Mouse (Mus musculus) embryonic facial prominence, embryonic 12.5 days (tissue): ENCODE measurements around the gene Rap2c. TPM values are rescaled to one million over a fixed set of nuclear protein-coding genes. Genes with fewer than 3 reads are reported as not detected.

Source experiments
- ATAC-seq: fragments of 200-750 bp; cut with Nextera tagmentation; 2 replicates; pipeline ENCODE4 v1.8.0; 2017; ENCODE audit not compliant: insufficient number of reproducible peaks, insufficient read depth, low FRiP score, low TSS enrichment
- H3K27ac ChIP-seq: fragments of 300-500 bp; sonication (generic); 2 replicates; pipeline ENCODE4 v1.5.1; 2016; ENCODE audit warnings: mild to moderate bottlenecking
- H3K27me3 ChIP-seq: fragments of 300-500 bp; sonication (generic); 2 replicates; pipeline ENCODE4 v1.6.1; 2016; ENCODE audit warnings: mild to moderate bottlenecking, moderate library complexity
- H3K36me3 ChIP-seq: fragments of 300-500 bp; sonication (generic); 2 replicates; pipeline ENCODE4 v1.6.1; 2016; ENCODE audit warnings: mild to moderate bottlenecking
- H3K4me1 ChIP-seq: fragments of 300-500 bp; sonication (generic); 2 replicates; pipeline ENCODE4 v1.6.1; 2016
- H3K4me2 ChIP-seq: fragments of 300-500 bp; sonication (generic); replicated peaks from 2 replicates; pipeline ENCODE4 v1.6.1; 2016; ENCODE audit warnings: mild to moderate bottlenecking, moderate library complexity
- H3K4me3 ChIP-seq: fragments of 300-500 bp; sonication (generic); 2 replicates; pipeline ENCODE4 v1.5.1; 2016; ENCODE audit warnings: mild to moderate bottlenecking
- H3K9ac ChIP-seq: fragments of 300-500 bp; sonication (generic); 2 replicates; pipeline ENCODE4 v1.6.1; 2016; ENCODE audit warnings: mild to moderate bottlenecking, moderate library complexity
- H3K9me3 ChIP-seq: fragments of 300-500 bp; sonication (generic); 2 replicates; pipeline ENCODE4 v1.6.1; 2016; ENCODE audit warnings: mild to moderate bottlenecking, moderate library complexity
- WGBS: fragments of 180-500 bp; shearing (Covaris S2); methylation state at CpG from one replicate; pipeline ENCODE4 v1.1.7; 2016; 5-methylcytosine and 5-hydroxymethylcytosine counted together
- polyA plus RNA-seq: library from polyadenylated mRNA; unstranded; fragments of >200 nt; fragmentation: Nextera tagmentation; extraction: Ambion mirVana; gene quantifications from 2 replicates; pipeline ENCODE4 v1.2.1, GENCODE M21; 2016

Rap2c gene
- polyA plus RNA-seq, 1 experiment from 2014 or later = 38.2 TPM

DNA sequence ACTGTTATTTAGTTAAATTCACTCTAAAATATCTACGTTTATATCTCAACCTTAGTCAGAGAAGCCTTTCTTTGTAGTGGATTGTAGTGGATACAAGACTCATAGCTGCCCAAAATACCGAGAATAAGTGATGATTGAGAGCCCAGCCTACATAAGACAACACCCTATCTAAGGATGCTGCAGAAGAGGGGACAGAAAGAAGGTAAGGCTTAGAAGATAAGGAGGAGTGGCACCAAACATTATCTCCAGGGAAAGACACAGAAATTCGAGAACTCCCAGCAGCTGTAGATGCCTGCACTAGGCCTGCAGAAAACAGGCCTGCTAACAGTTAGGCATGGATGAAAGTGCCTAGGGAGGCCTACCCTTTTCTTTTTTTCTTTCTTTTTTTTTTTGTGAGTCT lies 52.7 kb downstream of the Rap2c start:
- Histone ChIP-seq H3K36me3 (no peaks in the 10 kb centered on the region), H3K27me3 (no peaks in the 10 kb centered on the region), H3K4me3 (no peak overlapping the region), H3K9me3 (no peaks in the 10 kb centered on the region), H3K9ac (no peak overlapping the region), H3K4me1 (no peaks in the 10 kb centered on the region), H3K4me2 (no peak overlapping the region), H3K27ac (no peak overlapping the region)
- ATAC-seq = no peak
- 68% methylated on average over 3 of the region's 3 CpGs for WGBS

DNA sequence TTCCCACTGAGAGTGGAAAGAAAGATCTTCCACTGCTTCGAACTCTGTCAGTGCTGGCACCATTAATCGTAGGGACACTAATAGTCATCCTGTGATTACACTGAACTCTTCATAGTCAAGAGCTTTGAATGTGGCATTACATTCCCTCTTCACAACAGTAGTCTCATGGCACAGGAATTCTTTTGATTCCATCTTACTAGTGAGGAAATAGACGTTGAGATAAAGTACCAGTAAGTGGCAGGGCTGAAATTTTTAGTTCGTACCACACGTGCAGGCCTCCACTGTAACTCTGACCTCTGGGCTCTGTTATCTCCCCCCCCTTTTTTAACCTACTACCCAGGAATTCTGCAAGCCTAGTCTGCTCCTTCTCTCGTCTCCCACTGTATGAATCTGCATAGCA lies 54.9 kb downstream of the Rap2c start:
- no peak overlapping the region for H3K27ac ChIP-seq
- no peak overlapping the region for H3K4me2 ChIP-seq
- H3K36me3 ChIP-seq = no peaks in the 10 kb centered on the region
- no peak overlapping the region for H3K4me3 ChIP-seq
- H3K9ac ChIP-seq = no peak overlapping the region
- H3K4me1 ChIP-seq = no peaks in the 10 kb centered on the region
- H3K9me3 ChIP-seq = no peaks in the 10 kb centered on the region
- no peaks in the 10 kb centered on the region for H3K27me3 ChIP-seq
- no peak for ATAC-seq
- 42% methylated on average over 6 of the region's 6 CpGs for WGBS

Other genes starting within 250 kb of the Rap2c start
- 13.0 and 16.5 TPM in 2 replicates for gene Stk26, start 177.0 kb downstream of the Rap2c start, polyA plus RNA-seq
- gene Frmd7, start 75.3 kb downstream of the Rap2c start, polyA plus RNA-seq = 0.10 and 0.23 TPM in 2 replicates
- gene Mbnl3, start 188.5 kb upstream of the Rap2c start, polyA plus RNA-seq = 11.7 and 12.1 TPM in 2 replicates